Mouse (Mus musculus): ENCODE measurements at regions not wholly inside any gene's neighbourhood (a gene's known extent, or its start where the extent isn't known, plus 50 kb on each side); places are given as distances from the start of the nearest gene placed in this dataset.

GRCm38 (mm10) chr2:78427659-78428336, 440.1 kb upstream of the Ube2e3 start:
- DNase-seq (ENCODE audit: extremely low spot score, low read depth, low spot score) = no peak

- no peak for DNase-seq (ENCODE audit: extremely low spot score, low read depth, low spot score)
Measured at GRCm38 (mm10) chr2:78418561-78419338, 449.2 kb upstream of the Ube2e3 start.

- no peak for DNase-seq (ENCODE audit: extremely low spot score, low read depth, low spot score)
Measured at GRCm38 (mm10) chr2:78416574-78417109, 451.3 kb upstream of the Ube2e3 start.

GRCm38 (mm10) chr2:78412985-78413384, 454.9 kb upstream of the Ube2e3 start:
- DNase-seq (ENCODE audit: extremely low spot score, low read depth, low spot score) = no peak

- no peak for DNase-seq (ENCODE audit: extremely low spot score, low read depth, low spot score)
Measured at GRCm38 (mm10) chr2:78403890-78404289, 457.7 kb upstream of the Cwc22 start.

GRCm38 (mm10) chr2:78399236-78399635, 453.1 kb upstream of the Cwc22 start:
- no peak for DNase-seq (ENCODE audit: extremely low spot score, low read depth, low spot score)

- no peak for DNase-seq (ENCODE audit: extremely low spot score, low read depth, low spot score)
Measured at GRCm38 (mm10) chr2:78396924-78397323, 450.7 kb upstream of the Cwc22 start.

GRCm38 (mm10) chr2:78393090-78393489, 446.9 kb upstream of the Cwc22 start:
- no peak for DNase-seq (ENCODE audit: extremely low spot score, low read depth, low spot score)

GRCm38 (mm10) chr2:78392425-78392824, 446.2 kb upstream of the Cwc22 start:
- DNase-seq (ENCODE audit: extremely low spot score, low read depth, low spot score) = no peak

- no peak for DNase-seq (ENCODE audit: extremely low spot score, low read depth, low spot score)
Measured at GRCm38 (mm10) chr2:78388001-78388400, 441.8 kb upstream of the Cwc22 start.

- DNase-seq (ENCODE audit: extremely low spot score, low read depth, low spot score) = no peak
Measured at GRCm38 (mm10) chr2:78381234-78381633, 435.1 kb upstream of the Cwc22 start.

- DNase-seq (ENCODE audit: extremely low spot score, low read depth, low spot score) = no peak
Measured at GRCm38 (mm10) chr2:78331736-78332475, 385.7 kb upstream of the Cwc22 start.

GRCm38 (mm10) chr2:78326091-78326490, 379.9 kb upstream of the Cwc22 start:
- DNase-seq (ENCODE audit: extremely low spot score, low read depth, low spot score) = no peak

GRCm38 (mm10) chr2:78322216-78322965, 376.2 kb upstream of the Cwc22 start:
- no peak for DNase-seq (ENCODE audit: extremely low spot score, low read depth, low spot score)

- DNase-seq (ENCODE audit: extremely low spot score, low read depth, low spot score) = no peak
Measured at GRCm38 (mm10) chr2:78311766-78312491, 365.8 kb upstream of the Cwc22 start.

- DNase-seq (ENCODE audit: extremely low spot score, low read depth, low spot score) = no peak
Measured at GRCm38 (mm10) chr2:78309361-78309760, 363.2 kb upstream of the Cwc22 start.

GRCm38 (mm10) chr2:78306897-78307296, 360.7 kb upstream of the Cwc22 start:
- DNase-seq (ENCODE audit: extremely low spot score, low read depth, low spot score) = no peak

- DNase-seq (ENCODE audit: extremely low spot score, low read depth, low spot score) = no peak
Measured at GRCm38 (mm10) chr2:78291665-78292064, 345.5 kb upstream of the Cwc22 start.

- no peak for DNase-seq (ENCODE audit: extremely low spot score, low read depth, low spot score)
Measured at GRCm38 (mm10) chr2:78284806-78285205, 338.6 kb upstream of the Cwc22 start.

- DNase-seq (ENCODE audit: extremely low spot score, low read depth, low spot score) = no peak
Measured at GRCm38 (mm10) chr2:78283605-78284004, 337.4 kb upstream of the Cwc22 start.
